Mouse (Mus musculus) kidney, adult 2 months (tissue): ENCODE results near the gene Fabp7. TPM values are rescaled to one million over a fixed set of nuclear protein-coding genes. Genes with fewer than 3 reads are reported as not detected.

Experiments used
- DNase-seq: peaks from one replicate; pipeline ENCODE4 v3.0.0; 2021
- H3K27ac ChIP-seq: fragments of 200-500 bp; 2 replicates; pipeline ENCODE4 v1.5.1; 2012; ENCODE audit warnings: low read depth, low read length, control low read depth, inconsistent platforms; ENCODE audit not compliant: insufficient read depth
- H3K27me3 ChIP-seq: fragments of 200-500 bp; replicated peaks from 2 replicates; pipeline ENCODE4 v1.6.1; 2012; ENCODE audit warnings: mild to moderate bottlenecking, moderate library complexity, low read length, inconsistent platforms; ENCODE audit not compliant: control insufficient read depth, insufficient read depth
- H3K36me3 ChIP-seq: fragments of 200-500 bp; 2 replicates; pipeline ENCODE4 v1.6.1; 2012; ENCODE audit warnings: mild to moderate bottlenecking, moderate library complexity, low read length, inconsistent platforms; ENCODE audit not compliant: control insufficient read depth, insufficient read depth
- H3K4me1 ChIP-seq: fragments of 200-500 bp; 2 replicates; pipeline ENCODE4 v1.6.1; 2011; ENCODE audit warnings: low read length; ENCODE audit not compliant: control insufficient read depth, insufficient read depth
- H3K4me3 ChIP-seq: fragments of 200-500 bp; 2 replicates; pipeline ENCODE4 v1.5.1; 2011; ENCODE audit warnings: mild to moderate bottlenecking, low read depth, low read length, control low read depth; ENCODE audit not compliant: insufficient read depth
- CTCF ChIP-seq: fragments of 200-500 bp; conservative IDR thresholded peaks from 2 replicates; pipeline ENCODE4 v1.5.1; 2011; ENCODE audit warnings: low read depth, mild to moderate bottlenecking, control low read depth, low read length, moderate library complexity, mixed read lengths; ENCODE audit not compliant: insufficient read depth, insufficient read length
- POLR2A ChIP-seq: fragments of 200-500 bp; IDR thresholded peaks from one replicate; pipeline ENCODE4 v1.6.1; 2011; ENCODE audit warnings: low read depth, low read length, control low read depth
- WGBS: fragments of 180-500 bp; shearing (Covaris S2); methylation state at CpG from one replicate; pipeline ENCODE4 v1.1.7; 2018; 5-methylcytosine and 5-hydroxymethylcytosine counted together
- polyA plus RNA-seq: library from polyadenylated mRNA; depleted of rRNA; stranded (reverse); fragments of >200 nt; gene quantifications from 2 replicates; pipeline ENCODE4 v1.2.3, GENCODE M21; 2012; rRNA removed

Fabp7 gene
- polyA plus RNA-seq, 1 experiment = 6.5 TPM

DNA sequence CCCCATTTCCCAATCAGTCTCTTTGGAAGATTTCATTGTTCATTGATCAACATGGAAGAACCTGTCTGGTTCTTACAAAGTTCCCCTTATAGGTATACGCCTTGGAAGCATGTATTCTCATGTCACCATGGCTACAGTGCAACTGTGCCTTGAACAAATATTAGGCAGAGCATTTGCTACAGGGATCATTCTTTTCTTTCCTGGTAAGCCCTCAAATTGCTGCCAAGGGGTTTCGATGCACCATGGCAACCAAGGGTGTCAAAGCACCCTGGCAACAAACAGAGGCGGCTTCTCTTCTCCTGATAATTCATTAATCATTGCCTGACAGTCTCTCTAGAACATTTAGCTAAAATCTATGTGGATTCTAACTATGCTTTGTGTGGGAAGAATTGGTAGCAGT lies 37.8 kb downstream of the Fabp7 start:
- H3K4me1 ChIP-seq = no peaks in the 10 kb centered on the region
- no peak overlapping the region for H3K27ac ChIP-seq
- TF ChIP-seq CTCF (no peak), POLR2A (no peak)
- no peaks in the 10 kb centered on the region for H3K27me3 ChIP-seq
- no peaks in the 10 kb centered on the region for H3K36me3 ChIP-seq
- DNase-seq = no peak
- no peak overlapping the region for H3K4me3 ChIP-seq
- WGBS = 46% methylated on average over 3 of the region's 3 CpGs

DNA sequence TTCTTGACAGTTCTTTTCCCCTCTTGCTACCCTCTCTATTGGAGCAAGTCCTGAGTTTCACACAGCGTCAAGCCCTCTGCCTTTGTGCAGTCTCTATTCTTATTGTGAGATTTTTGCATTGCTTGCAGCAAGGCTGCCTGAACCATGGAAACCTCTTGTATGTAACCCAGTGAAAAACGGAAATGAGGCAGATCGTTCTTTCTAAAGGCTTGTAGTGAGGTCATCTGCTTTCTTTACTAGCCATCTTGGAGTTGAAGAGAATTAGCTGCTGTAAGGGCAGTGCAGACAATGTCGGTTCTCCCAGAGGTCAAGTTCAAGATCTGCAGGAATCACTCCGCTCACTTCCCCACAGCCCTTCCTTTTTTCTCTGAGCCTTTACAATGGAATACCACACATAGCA lies 44.0 kb downstream of the Fabp7 start:
- H3K36me3 ChIP-seq = no peaks in the 10 kb centered on the region
- TF ChIP-seq POLR2A (no peak), CTCF (no peak)
- no peak for DNase-seq
- no peak overlapping the region for H3K4me3 ChIP-seq
- H3K27me3 ChIP-seq = no peaks in the 10 kb centered on the region
- H3K27ac ChIP-seq = no peak overlapping the region
- H3K4me1 ChIP-seq = no peaks in the 10 kb centered on the region
- 69% methylated on average over 5 of the region's 5 CpGs for WGBS

DNA sequence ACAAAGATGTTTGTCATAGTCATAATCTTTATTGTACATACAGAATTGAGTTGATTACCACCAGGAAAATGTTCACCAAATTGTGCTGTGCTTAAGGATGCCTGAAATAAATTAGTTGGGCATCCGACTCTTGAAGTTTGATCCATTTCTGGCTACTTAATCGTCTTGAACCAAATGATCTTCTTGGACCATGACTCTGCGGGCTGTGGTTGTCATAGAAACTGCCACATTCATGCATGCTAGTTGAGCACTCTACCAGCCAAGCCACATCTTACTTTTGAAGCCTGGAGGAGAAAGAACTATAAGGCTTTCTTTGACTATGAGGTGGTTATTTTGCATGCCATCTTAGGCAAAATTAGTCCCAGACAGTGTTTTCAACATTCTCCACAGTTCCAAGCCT lies 44.9 kb downstream of the Fabp7 start:
- TF ChIP-seq POLR2A (no peak), CTCF (no peak)
- no peak for DNase-seq
- 66% methylated on average over 3 of the region's 3 CpGs for WGBS
- Histone ChIP-seq H3K27ac (no peak overlapping the region), H3K36me3 (no peaks in the 10 kb centered on the region), H3K4me3 (no peak overlapping the region), H3K4me1 (no peaks in the 10 kb centered on the region), H3K27me3 (no peaks in the 10 kb centered on the region)

DNA sequence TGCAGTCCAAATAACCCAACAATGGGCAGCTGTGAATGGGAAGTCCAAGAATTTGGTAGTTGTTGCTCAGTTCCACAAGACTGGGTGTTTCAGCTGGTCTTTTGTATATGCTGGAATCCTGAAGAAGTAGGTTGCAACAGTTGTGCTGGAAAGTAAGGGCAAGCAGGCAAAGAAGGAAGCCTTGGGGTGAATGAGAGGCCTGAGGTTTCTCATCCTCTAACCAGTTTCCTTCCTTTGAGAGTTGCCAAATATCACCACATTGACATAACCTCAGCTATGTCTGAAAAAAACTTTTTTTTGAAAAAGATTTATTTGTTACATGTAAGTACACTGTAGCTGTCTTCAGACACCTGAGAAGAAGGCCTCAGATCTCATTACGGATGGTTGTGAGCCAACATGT lies 50.4 kb downstream of the Fabp7 start:
- no peak for DNase-seq
- Histone ChIP-seq H3K4me1 (no peaks in the 10 kb centered on the region), H3K27me3 (no peaks in the 10 kb centered on the region), H3K27ac (no peak overlapping the region), H3K4me3 (no peak overlapping the region), H3K36me3 (no peaks in the 10 kb centered on the region)
- 94% methylated on average over 1 of the region's 1 CpGs for WGBS
- TF ChIP-seq POLR2A (no peak), CTCF (no peak)

DNA sequence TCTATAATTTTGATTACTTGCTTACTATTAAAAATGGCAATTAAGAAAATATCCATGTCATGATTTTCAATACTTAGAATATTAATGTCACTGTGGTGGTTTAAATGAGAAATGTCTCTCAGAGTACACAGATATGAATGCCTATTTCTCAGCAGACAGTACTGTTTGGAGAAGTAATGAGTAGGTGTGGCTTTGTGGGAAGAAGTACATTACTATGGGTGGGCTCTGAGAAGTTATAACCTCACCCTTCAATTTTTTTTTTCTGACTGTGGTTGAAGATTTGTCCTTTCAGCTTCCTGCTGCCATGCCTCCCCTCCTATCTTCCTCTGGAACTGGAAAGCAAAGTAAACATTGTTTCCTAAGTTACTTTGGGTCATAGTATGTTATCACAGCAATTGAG lies 51.3 kb downstream of the Fabp7 start:
- Histone ChIP-seq H3K27ac (no peak overlapping the region), H3K36me3 (no peaks in the 10 kb centered on the region), H3K4me1 (no peaks in the 10 kb centered on the region)

More for the DNA sequence above, 51.3 kb downstream of the Fabp7 start:
- no peak for DNase-seq
- Histone ChIP-seq H3K27me3 (no peaks in the 10 kb centered on the region), H3K4me3 (no peak overlapping the region)
- TF ChIP-seq CTCF = no peak
- TF ChIP-seq POLR2A = no peak

Other genes starting within 250 kb of the Fabp7 start
- 1.4 and 1.9 TPM in 2 replicates for gene Pkib, start 152.9 kb upstream of the Fabp7 start, polyA plus RNA-seq
- gene Smpdl3a, start 9.5 kb downstream of the Fabp7 start, polyA plus RNA-seq = 395 and 466 TPM in 2 replicates